Mouse (Mus musculus): ENCODE data around the gene Twf2.

DNA sequence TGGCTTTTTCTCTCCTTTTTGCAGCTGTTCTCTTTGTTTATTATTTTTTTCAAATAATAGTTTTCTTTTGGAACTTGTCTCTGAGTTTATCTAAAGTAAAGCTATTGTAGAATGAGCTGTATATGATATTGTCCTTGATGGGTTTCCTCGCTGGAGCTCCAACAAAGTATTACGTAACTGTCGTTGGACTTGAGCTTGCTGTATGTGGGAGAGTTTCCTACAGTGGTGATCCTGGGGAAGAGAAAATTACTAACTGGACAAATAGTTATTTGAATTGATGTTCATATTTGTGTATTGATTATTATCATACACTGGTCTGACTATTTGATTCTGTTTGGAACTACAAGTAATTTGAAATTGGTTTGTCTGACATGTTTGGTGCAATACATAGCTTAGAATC is 30.4 kb upstream of the Twf2 start:
- no peak for TF ChIP-seq CTCF (IDR thresholded peaks at IDR 0.05; ENCODE audit: extremely low read depth, insufficient read length, insufficient replicate concordance, low read depth, low read length)
- TF ChIP-seq POLR2A (IDR thresholded peaks at IDR 0.05; ENCODE audit: low read depth, low read length) = no peak

Data from small intestine, adult 2 months (tissue).